Mouse (Mus musculus) myocyte (in vitro differentiated cells): Measurements from ENCODE around the gene Pla2g6.

Experiments
- MAX ChIP-seq: IDR thresholded peaks from one replicate; pipeline ENCODE4 v1.6.1; 2011; ENCODE audit warnings: low read depth, mild to moderate bottlenecking, control low read depth
- POLR2A ChIP-seq: IDR thresholded peaks from one replicate; pipeline ENCODE4 v1.6.1; 2011; ENCODE audit warnings: low read depth, mild to moderate bottlenecking, control low read depth, moderate library complexity; ENCODE audit not compliant: insufficient read length
- TCF12 ChIP-seq: IDR thresholded peaks from one replicate; pipeline ENCODE4 v1.6.1; 2011; ENCODE audit warnings: mild to moderate bottlenecking, control low read depth; ENCODE audit not compliant: poor library complexity, insufficient read depth, severe bottlenecking
- TCF3 ChIP-seq: IDR thresholded peaks from one replicate; pipeline ENCODE4 v1.6.1; 2011; ENCODE audit warnings: low read depth, control low read depth; ENCODE audit not compliant: insufficient read length

DNA sequence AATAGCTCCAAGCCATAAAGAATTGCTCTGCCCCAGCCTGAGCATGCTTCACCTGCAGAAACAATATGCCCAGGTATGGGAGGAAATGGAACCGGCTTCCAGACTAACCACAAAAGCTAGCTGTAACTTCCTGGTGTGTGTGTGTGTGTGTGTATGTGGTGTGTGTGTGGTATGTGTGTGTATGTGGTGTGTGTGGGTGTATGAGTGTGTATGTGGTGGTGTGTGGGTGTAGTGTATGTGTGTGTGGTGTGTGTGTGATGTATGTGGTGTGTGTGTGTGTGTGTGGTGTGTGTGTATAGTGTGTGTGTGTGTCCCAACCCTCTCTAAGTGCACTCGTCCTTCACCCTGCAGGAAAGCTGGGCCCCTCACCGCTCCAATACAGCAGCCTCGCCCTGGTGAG lies 62.8 kb downstream of the Pla2g6 start:
- TF ChIP-seq TCF3 (no peak), MAX (no peak), POLR2A (no peak), TCF12 (no peak)
